19 mouse cellular contexts compared by ENCODE assay signal in genomic region chr4:33109720-33110458, GRCm38 (mm10). TPM values are rescaled to one million over a fixed set of nuclear protein-coding genes. Genes with fewer than 3 reads are reported as not detected.
DNase-seq lines count a peak whose midpoint lies in the region; ATAC-seq and TF ChIP-seq lines count a peak whose summit lies in the region.
"Had no signal": no experiment of that assay in that cellular context is flagged by ENCODE, and none has a peak within 500 bp of the region (broad histone marks: within the 10 kb centered on the region; RNA-seq: fewer than 3 reads in every experiment).

No protein-coding gene starts in this region.

- H3K9me3 ChIP-seq in heart, embryonic 11.5 days (replicated peaks; ENCODE audit: control insufficient read depth, low read length): no peaks in the 10 kb centered on the region
- H3K9me3 ChIP-seq in CH12.LX (replicated peaks; ENCODE audit: low read length): peaks cover 4% of the 10 kb centered on the region
- no peaks in the 10 kb centered on the region for H3K9me3 ChIP-seq in liver, embryonic 11.5 days (ENCODE audit: control insufficient read depth, low read length)
- H3K9me3 ChIP-seq: embryonic facial prominence, embryonic 13.5 days; neural tube, embryonic 15.5 days had no signal

- intact Hi-C loops in heart, postnatal 25 days (cut with DNase I): loop anchor here (10.0 kb wide), 1 partner anchor 365 kb away; no protein-coding TSS in a partner anchor

- H3K4me3 ChIP-seq in heart, embryonic 11.5 days (ENCODE audit: low read depth, low read length): no peak overlapping the region
- no peak overlapping the region for H3K4me3 ChIP-seq in CH12.LX (replicated peaks in 1 of 3; ENCODE audit: low read depth in 2 of 3, low read length in 2 of 3, poor library complexity in 1 of 3)
- no peak overlapping the region for H3K4me3 ChIP-seq in liver, embryonic 11.5 days (ENCODE audit: low read depth, low read length)
- H3K4me3 ChIP-seq: embryonic facial prominence, embryonic 13.5 days; neural tube, embryonic 15.5 days had no signal

- in situ Hi-C loops in CH12.LX (cut with MboI; ENCODE audit: low pct_ligation_motif_present, low pct_unique_long_range_greater_than_20kb, low sequenced_read_pairs): loop anchor here (10.0 kb wide), 4 partner anchors 85 to 525 kb away; no protein-coding TSS in a partner anchor

- 0 out of 2 replicates have a peak overlapping the region, but pooled peaks have one; percentile 5 for H3K4me2 ChIP-seq in heart, embryonic 11.5 days
- H3K4me2 ChIP-seq in CH12.LX (ENCODE audit: insufficient read depth, low read depth, poor library complexity, severe bottlenecking): peak overlapping the region; percentile 77
- H3K4me2 ChIP-seq in liver, embryonic 11.5 days: peak overlapping the region; percentile 28; the same call in 1 of the 2 replicates
- H3K4me2 ChIP-seq: embryonic facial prominence, embryonic 13.5 days; hindbrain, embryonic 14.5 days; neural tube, embryonic 15.5 days had no signal

- DNase-seq in heart, postnatal 25 days (ENCODE audit: low spot score): no peak
- peak; percentile 60 for DNase-seq in CH12.LX (ENCODE audit: extremely low read depth)
- DNase-seq in liver, embryonic 11.5 days (ENCODE audit: low spot score): no peak
- DNase-seq in naive thymus-derived CD4-positive, alpha-beta T cell, adult 2 months (ENCODE audit: low read depth): peak; percentile 51
- DNase-seq in cerebellum, postnatal 4 days (ENCODE audit: low spot score in 2 of 2): no peak
- DNase-seq: cerebellum, postnatal 25 days; gastrocnemius, postnatal 14 days; kidney, adult 9 months; left cerebral cortex, postnatal 4 days; lung, postnatal 14 days; right cerebral cortex, adult 18-20 months had no signal

- no peaks in the 10 kb centered on the region for H3K27me3 ChIP-seq in heart, embryonic 11.5 days (ENCODE audit: control insufficient read depth, insufficient read depth, low read length)
- H3K27me3 ChIP-seq in CH12.LX (replicated peaks): no peaks in the 10 kb centered on the region
- no peaks in the 10 kb centered on the region for H3K27me3 ChIP-seq in liver, embryonic 11.5 days (replicated peaks; ENCODE audit: control insufficient read depth, insufficient read depth, low read length)
- H3K27me3 ChIP-seq: embryonic facial prominence, embryonic 13.5 days; neural tube, embryonic 15.5 days had no signal

- 48% methylated on average over 14 of the region's 14 CpGs for WGBS in heart, embryonic 11.5 days (ENCODE audit: insufficient replicate concordance)
- 45% methylated on average over 14 of the region's 14 CpGs for WGBS in liver, embryonic 11.5 days

- no peaks in the 10 kb centered on the region for H3K36me3 ChIP-seq in heart, embryonic 11.5 days (ENCODE audit: control insufficient read depth, insufficient read depth, low read length)
- no peaks in the 10 kb centered on the region for H3K36me3 ChIP-seq in CH12.LX (replicated peaks in 1 of 2; ENCODE audit: control insufficient read depth in 1 of 2, insufficient read depth in 1 of 2, low read length in 1 of 2)
- H3K36me3 ChIP-seq in liver, embryonic 11.5 days (ENCODE audit: control insufficient read depth, insufficient read depth, low read length): no peaks in the 10 kb centered on the region
- H3K36me3 ChIP-seq: embryonic facial prominence, embryonic 13.5 days; neural tube, embryonic 15.5 days had no signal

- H3K79me2 ChIP-seq in CH12.LX (replicated peaks; ENCODE audit: control insufficient read depth, extremely low read depth, insufficient read depth, poor library complexity, severe bottlenecking): no peaks in the 10 kb centered on the region

- no peak for TF ChIP-seq POLR2A in CH12.LX (IDR thresholded peaks at IDR 0.05; ENCODE audit: low read depth, low read length)

- peak; percentile 3 for TF ChIP-seq RAD21 in CH12.LX (IDR thresholded peaks at IDR 0.05; ENCODE audit: low read depth, low read length)

- dilution Hi-C loops in CH12.LX (cut with MboI; ENCODE audit: extremely low pct_ligation_motif_present, extremely low pct_unique_long_range_greater_than_20kb, low sequenced_read_pairs): no loop called here

- no peak overlapping the region for H3K9ac ChIP-seq in heart, embryonic 11.5 days (ENCODE audit: low read depth, low read length)
- H3K9ac ChIP-seq in CH12.LX (ENCODE audit: insufficient read depth, low read depth): peak overlapping the region; percentile 32
- H3K9ac ChIP-seq in liver, embryonic 11.5 days (ENCODE audit: low read depth, low read length): no peak overlapping the region
- H3K9ac ChIP-seq: embryonic facial prominence, embryonic 13.5 days; hindbrain, embryonic 14.5 days; neural tube, embryonic 15.5 days had no signal

- TF ChIP-seq CTCF in CH12.LX (conservative IDR thresholded peaks at IDR 0.05 in 1 of 2, IDR thresholded peaks at IDR 0.05 in 1 of 2; ENCODE audit: low read depth in 2 of 2, low read length in 2 of 2): no peak

- no peak overlapping the region for H3K27ac ChIP-seq in heart, embryonic 11.5 days (ENCODE audit: low read depth, low read length)
- peak overlapping the region; percentile 94 for H3K27ac ChIP-seq in CH12.LX (ENCODE audit: insufficient read depth, low read depth)
- no peak overlapping the region for H3K27ac ChIP-seq in liver, embryonic 11.5 days (ENCODE audit: low read depth, low read length)
- H3K27ac ChIP-seq: embryonic facial prominence, embryonic 13.5 days; hindbrain, embryonic 14.5 days; neural tube, embryonic 15.5 days had no signal

- peak; percentile 79 for TF ChIP-seq EP300 in CH12.LX (IDR thresholded peaks at IDR 0.05; ENCODE audit: low read length)

- peaks cover 3% of the 10 kb centered on the region; the same call in 1 of the 2 replicates for H3K4me1 ChIP-seq in heart, embryonic 11.5 days (ENCODE audit: control insufficient read depth, insufficient read depth, low read length)
- peaks cover 28 to 59% of the 10 kb centered on the region in 2 experiments for H3K4me1 ChIP-seq in CH12.LX (ENCODE audit: control insufficient read depth in 1 of 2, insufficient read depth in 2 of 2)
- H3K4me1 ChIP-seq in liver, embryonic 11.5 days (replicated peaks; ENCODE audit: control insufficient read depth, insufficient read depth, low read length): peaks cover 7% of the 10 kb centered on the region
- H3K4me1 ChIP-seq: embryonic facial prominence, embryonic 13.5 days; neural tube, embryonic 15.5 days had no signal

- ATAC-seq in heart, embryonic 11.5 days (replicated peaks; ENCODE audit: insufficient number of reproducible peaks, low FRiP score, low TSS enrichment): no peak
- peak; percentile 83 for ATAC-seq in liver, embryonic 11.5 days (replicated peaks; ENCODE audit: low FRiP score)
- no peak for ATAC-seq in erythroblast, adult 5-6 weeks (replicated peaks; ENCODE audit: low FRiP score, poor library complexity, severe bottlenecking)
- ATAC-seq in cerebellum, adult (ENCODE audit: insufficient number of reproducible peaks, low FRiP score, low TSS enrichment): no peak
- ATAC-seq: forebrain, embryonic 14.5 days; midbrain, embryonic 16.5 days had no signal

TF ChIP-seq in CH12.LX, 34 proteins besides CTCF, POLR2A, EP300 and RAD21 (continues in another document):
- TF ChIP-seq BHLHE40 (IDR thresholded peaks at IDR 0.05; ENCODE audit: low read depth, low read length) (peak; percentile 84), ZMIZ1 (IDR thresholded peaks at IDR 0.05; ENCODE audit: low read depth, low read length) (no peak; the same call in 1 of the 2 replicates), TBP (conservative IDR thresholded peaks at IDR 0.05; ENCODE audit: low read depth, low read length) (no peak), JUN (IDR thresholded peaks at IDR 0.05; ENCODE audit: insufficient read depth, low read depth, low read length) (peak; percentile 49; the same call in 1 of the 2 replicates), MEF2A (IDR thresholded peaks at IDR 0.05; ENCODE audit: borderline replicate concordance, low read depth, low read length) (peak; percentile 90), USF1 (IDR thresholded peaks at IDR 0.05; ENCODE audit: low read depth, low read length) (no peak), UBTF (IDR thresholded peaks at IDR 0.05; ENCODE audit: low read depth, low read length) (no peak), IRF4 (IDR thresholded peaks at IDR 0.05; ENCODE audit: low read depth, low read length) (peak; percentile 59; the same call in 1 of the 2 replicates), GABPA (IDR thresholded peaks at IDR 0.05; ENCODE audit: insufficient replicate concordance, low read depth, low read length) (no peak), E2F4 (IDR thresholded peaks at IDR 0.05; ENCODE audit: insufficient replicate concordance, low read depth, low read length) (0 out of 2 replicates have a peak, but pooled peaks have one; percentile 31), MYC (IDR thresholded peaks at IDR 0.05; ENCODE audit: low read depth, low read length) (peak; percentile 41; the same call in 1 of the 2 replicates), POLR2AphosphoS2 (IDR thresholded peaks at IDR 0.05; ENCODE audit: low read depth, low read length) (no peak), MAZ (IDR thresholded peaks at IDR 0.05; ENCODE audit: low read depth, low read length) (peak; percentile 75; the same call in 1 of the 2 replicates), MXI1 (IDR thresholded peaks at IDR 0.05; ENCODE audit: low read depth, low read length) (peak; percentile 36; the same call in 1 of the 2 replicates), TCF12 (IDR thresholded peaks at IDR 0.05; ENCODE audit: low read depth, low read length) (peak; percentile 92), NELFE (IDR thresholded peaks at IDR 0.05; ENCODE audit: low read depth, low read length) (no peak), CHD2 (IDR thresholded peaks at IDR 0.05; ENCODE audit: low read length) (no peak)

RNA-seq across cellular contexts. Expression of gene Gabrr1, which starts 22.4 kb away (rescaled TPM):
- polyA plus RNA-seq in heart, embryonic 11.5 days (2014; fragmentation: Nextera tagmentation; extraction: Ambion mirVana): 0.37 TPM in 1 of 2 replicates, not detected in the other
- under 1 TPM; 0.39 to 0.59 TPM for total RNA-seq in heart, postnatal 25 days (2021)
- total RNA-seq in CH12.LX (2012; rRNA removed) (43.3 and 52.3 TPM in 2 replicates), CH12.LX (2014; rRNA removed) (76.9 and 82.0 TPM in 2 replicates)
- polyA plus RNA-seq in CH12.LX (2012; ENCODE audit: insufficient read length, low read depth): 112 and 114 TPM in 2 replicates
- not detected in 2 replicates for polyA plus RNA-seq in liver, embryonic 11.5 days (2014; fragmentation: Nextera tagmentation; extraction: Ambion mirVana)
- total RNA-seq in erythroblast, adult 5-6 weeks (2015; ENCODE audit: low replicate concordance): not detected in 2 replicates
- not detected in 2 replicates for total RNA-seq in erythroblast, adult 5-6 weeks (2017; ENCODE audit: low replicate concordance)
- total RNA-seq: gastrocnemius, postnatal 14 days had no signal
- polyA plus RNA-seq: embryonic facial prominence, embryonic 13.5 days; forebrain, embryonic 14.5 days had no signal

RNA-seq across cellular contexts. Expression of gene Gabrr2, which starts 47.1 kb away (rescaled TPM):
- polyA plus RNA-seq in heart, embryonic 11.5 days (2014; fragmentation: Nextera tagmentation; extraction: Ambion mirVana): 0.16 and 0.31 TPM in 2 replicates
- total RNA-seq in heart, postnatal 25 days (2021): 1 to 10 TPM; 1.5 to 1.6 TPM
- total RNA-seq in CH12.LX (2012; rRNA removed): 0.17 and 0.42 TPM in 2 replicates
- total RNA-seq in CH12.LX (2014; rRNA removed): not detected in 2 replicates
- 0.31 and 0.59 TPM in 2 replicates for polyA plus RNA-seq in CH12.LX (2012; ENCODE audit: insufficient read length, low read depth)
- not detected in 2 replicates for polyA plus RNA-seq in liver, embryonic 11.5 days (2014; fragmentation: Nextera tagmentation; extraction: Ambion mirVana)
- not detected in 2 replicates for total RNA-seq in erythroblast, adult 5-6 weeks (2015; ENCODE audit: low replicate concordance)
- 1.5 TPM in 1 of 2 replicates, not detected in the other for total RNA-seq in erythroblast, adult 5-6 weeks (2017; ENCODE audit: low replicate concordance)

Comparison
In these comparisons a context has a peak if more than half of its experiments do, and no peak if none do; other contexts are left out.
1. H3K4me2 ChIP-seq: peak in every context shown above with its lines; median percentile 77 in CH12.LX; 28 in liver, embryonic 11.5 days; 5 in heart, embryonic 11.5 days.
2. DNase-seq: peak in CH12.LX (single experiment) and naive thymus-derived CD4-positive, alpha-beta T cell, adult 2 months (single experiment); none in heart, postnatal 25 days (single experiment), liver, embryonic 11.5 days (single experiment) and cerebellum, postnatal 4 days (0 of 2).
3. RNA of gene Gabrr1, which starts 22.4 kb away (total RNA-seq): 43.3 to 82.0 TPM in CH12.LX; 0.39 to 0.59 TPM in heart, postnatal 25 days and not detected in erythroblast, adult 5-6 weeks; every median in the first group is over 10 times any median in the second.